Mouse (Mus musculus): ENCODE data around the gene Fam13a. TPM values are rescaled to one million over a fixed set of nuclear protein-coding genes. Genes with fewer than 3 reads are reported as not detected.

The Fam13a gene
- polyA plus RNA-seq, 1 experiment from 2014 or later: 5.8 TPM

Other genes with a start within 250 kb of the Fam13a start
- gene Herc3, start 193.1 kb downstream of the Fam13a start, polyA plus RNA-seq (2014; fragmentation: Nextera tagmentation; extraction: Ambion mirVana): 5.6 and 9.7 TPM in 2 replicates
- gene Nap1l5, start 117.5 kb downstream of the Fam13a start, polyA plus RNA-seq (2014; fragmentation: Nextera tagmentation; extraction: Ambion mirVana): 36.5 and 43.1 TPM in 2 replicates
- 10.2 and 13.2 TPM in 2 replicates for gene Tigd2, start 184.3 kb upstream of the Fam13a start, polyA plus RNA-seq (2014; fragmentation: Nextera tagmentation; extraction: Ambion mirVana)

All from hindbrain, embryonic 11.5 days (tissue).